Mouse (Mus musculus): Measurements from ENCODE around the gene Rps6kb2. TPM values are rescaled to one million over a fixed set of nuclear protein-coding genes. Genes with fewer than 3 reads are reported as not detected.

The Rps6kb2 gene
- total RNA-seq, 1 experiment, result 19.7 TPM

DNA sequence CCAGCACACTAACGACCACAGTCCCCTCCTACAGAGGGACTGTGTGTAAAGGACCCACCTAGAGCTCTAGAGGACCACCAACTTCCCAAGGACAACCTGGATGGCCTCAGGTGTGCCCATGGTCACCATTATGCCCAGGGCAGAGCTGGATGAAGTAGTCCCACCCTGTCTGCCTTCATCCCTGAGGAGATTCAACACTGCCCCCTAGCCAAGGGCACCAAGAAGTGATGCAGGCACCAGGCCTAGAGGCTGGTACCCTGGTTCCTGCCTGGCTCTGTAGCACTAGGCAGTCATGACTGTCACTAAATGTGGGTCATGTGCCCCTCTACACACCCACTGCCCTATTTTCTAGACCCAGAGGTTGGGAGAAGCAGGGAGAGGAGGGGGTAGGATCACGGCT, 31.4 kb downstream of the Rps6kb2 start:
- H3K4me3 ChIP-seq (ENCODE audit: insufficient read depth in 1 of 2, low read depth in 1 of 2, low read length in 2 of 2, poor library complexity in 1 of 2, severe bottlenecking in 1 of 2), result no peak overlapping the region
- H3K36me3 ChIP-seq (ENCODE audit: control insufficient read depth, insufficient read depth, low read length, poor library complexity, severe bottlenecking), result peaks cover 25% of the 10 kb centered on the region; the same call in 1 of the 2 replicates
- TF ChIP-seq CHD2 (IDR thresholded peaks at IDR 0.05; ENCODE audit: low read depth, low read length), result no peak
- TF ChIP-seq HCFC1 (IDR thresholded peaks at IDR 0.05; ENCODE audit: borderline replicate concordance, insufficient read depth, low read length), result no peak
- no peak for TF ChIP-seq ZC3H11A (IDR thresholded peaks at IDR 0.05; ENCODE audit: borderline replicate concordance, low read depth, low read length)
- no peak for TF ChIP-seq MAFK (IDR thresholded peaks at IDR 0.05; ENCODE audit: insufficient read depth, low read depth, low read length)
- TF ChIP-seq ZNF384 (IDR thresholded peaks at IDR 0.05; ENCODE audit: low read depth, low read length), result no peak
- no peaks in the 10 kb centered on the region for H3K9me3 ChIP-seq (ENCODE audit: control insufficient read depth, insufficient read depth, low read depth, low read length)
- peaks cover 0 to 12% of the 10 kb centered on the region in 2 experiments; a peak in 2 of 4 replicates for H3K4me1 ChIP-seq (ENCODE audit: control insufficient read depth in 2 of 2, insufficient read depth in 2 of 2, low read length in 2 of 2, poor library complexity in 1 of 2)
- H3K9ac ChIP-seq (ENCODE audit: insufficient read depth, low read depth, low read length, poor library complexity, severe bottlenecking), result no peak overlapping the region
- H3K27ac ChIP-seq (ENCODE audit: insufficient read depth, low read depth, low read length, poor library complexity, severe bottlenecking), result no peak overlapping the region
- in situ Hi-C loops (cut with MboI; ENCODE audit: low sequenced_read_pairs in 2 of 2, unreplicated experiment in 2 of 2), result no loop called here
- no peak for DNase-seq (ENCODE audit: low read depth, low spot score)

DNA sequence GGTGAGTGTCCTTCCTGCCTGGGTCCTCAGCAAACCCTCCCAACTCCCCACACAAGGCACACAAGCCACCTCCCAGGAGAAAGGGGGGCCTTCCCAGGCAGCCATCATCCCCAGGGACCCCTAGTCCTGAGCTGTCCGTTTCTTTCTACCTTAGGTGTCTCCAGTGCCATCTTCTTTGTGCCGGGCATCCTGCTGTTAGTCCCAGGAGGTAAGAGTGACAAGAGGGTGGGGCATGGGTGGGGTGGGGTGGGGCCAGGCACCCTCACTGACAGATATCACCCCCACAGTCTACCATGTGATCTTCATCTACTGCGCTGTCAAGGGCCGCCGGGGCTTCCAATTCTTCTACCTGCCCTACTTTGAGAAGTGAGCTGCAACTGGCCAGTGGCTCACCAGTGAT, 32.1 kb downstream of the Rps6kb2 start:
- TF ChIP-seq HCFC1 (IDR thresholded peaks at IDR 0.05; ENCODE audit: borderline replicate concordance, insufficient read depth, low read length) (no peak), CHD2 (IDR thresholded peaks at IDR 0.05; ENCODE audit: low read depth, low read length) (no peak), MAFK (IDR thresholded peaks at IDR 0.05; ENCODE audit: insufficient read depth, low read depth, low read length) (no peak), ZC3H11A (IDR thresholded peaks at IDR 0.05; ENCODE audit: borderline replicate concordance, low read depth, low read length) (no peak), ZNF384 (IDR thresholded peaks at IDR 0.05; ENCODE audit: low read depth, low read length) (no peak)

GRCm38 (mm10) chr19:4130106-4130505, 33.0 kb downstream of the Rps6kb2 start:
- Histone ChIP-seq H3K9me3 (ENCODE audit: control insufficient read depth, insufficient read depth, low read depth, low read length) (no peaks in the 10 kb centered on the region), H3K27ac (ENCODE audit: insufficient read depth, low read depth, low read length, poor library complexity, severe bottlenecking) (no peak overlapping the region), H3K4me3 (ENCODE audit: insufficient read depth in 1 of 2, low read depth in 1 of 2, low read length in 2 of 2, poor library complexity in 1 of 2, severe bottlenecking in 1 of 2) (no peak overlapping the region), H3K36me3 (ENCODE audit: control insufficient read depth, insufficient read depth, low read length, poor library complexity, severe bottlenecking) (peaks cover 25% of the 10 kb centered on the region; the same call in 1 of the 2 replicates), H3K4me1 (ENCODE audit: control insufficient read depth in 2 of 2, insufficient read depth in 2 of 2, low read length in 2 of 2, poor library complexity in 1 of 2) (peaks cover 0 to 6% of the 10 kb centered on the region in 2 experiments; a peak in 2 of 4 replicates), H3K9ac (ENCODE audit: insufficient read depth, low read depth, low read length, poor library complexity, severe bottlenecking) (no peak overlapping the region)
- TF ChIP-seq ZC3H11A (IDR thresholded peaks at IDR 0.05; ENCODE audit: borderline replicate concordance, low read depth, low read length) (no peak), MAFK (IDR thresholded peaks at IDR 0.05; ENCODE audit: insufficient read depth, low read depth, low read length) (no peak), ZNF384 (IDR thresholded peaks at IDR 0.05; ENCODE audit: low read depth, low read length) (no peak), CHD2 (IDR thresholded peaks at IDR 0.05; ENCODE audit: low read depth, low read length) (no peak), HCFC1 (IDR thresholded peaks at IDR 0.05; ENCODE audit: borderline replicate concordance, insufficient read depth, low read length) (no peak)
- in situ Hi-C loops (cut with MboI; ENCODE audit: low sequenced_read_pairs in 2 of 2, unreplicated experiment in 2 of 2), result no loop called here
- no peak for DNase-seq (ENCODE audit: low read depth, low spot score)

More for the DNA sequence above, 32.1 kb downstream of the Rps6kb2 start:
- Histone ChIP-seq H3K9ac (ENCODE audit: insufficient read depth, low read depth, low read length, poor library complexity, severe bottlenecking) (no peak overlapping the region), H3K4me1 (ENCODE audit: control insufficient read depth in 2 of 2, insufficient read depth in 2 of 2, low read length in 2 of 2, poor library complexity in 1 of 2) (peaks cover 0 to 9% of the 10 kb centered on the region in 2 experiments; a peak in 2 of 4 replicates), H3K27ac (ENCODE audit: insufficient read depth, low read depth, low read length, poor library complexity, severe bottlenecking) (no peak overlapping the region), H3K9me3 (ENCODE audit: control insufficient read depth, insufficient read depth, low read depth, low read length) (no peaks in the 10 kb centered on the region), H3K36me3 (ENCODE audit: control insufficient read depth, insufficient read depth, low read length, poor library complexity, severe bottlenecking) (peaks cover 25% of the 10 kb centered on the region; the same call in 1 of the 2 replicates), H3K4me3 (ENCODE audit: insufficient read depth in 1 of 2, low read depth in 1 of 2, low read length in 2 of 2, poor library complexity in 1 of 2, severe bottlenecking in 1 of 2) (no peak overlapping the region)
- DNase-seq (ENCODE audit: low read depth, low spot score), result no peak
- in situ Hi-C loops (cut with MboI; ENCODE audit: low sequenced_read_pairs in 2 of 2, unreplicated experiment in 2 of 2), result no loop called here

GRCm38 (mm10) chr19:4129462-4129861, 33.7 kb downstream of the Rps6kb2 start:
- TF ChIP-seq CHD2 (IDR thresholded peaks at IDR 0.05; ENCODE audit: low read depth, low read length), result no peak
- TF ChIP-seq ZC3H11A (IDR thresholded peaks at IDR 0.05; ENCODE audit: borderline replicate concordance, low read depth, low read length), result no peak
- TF ChIP-seq HCFC1 (IDR thresholded peaks at IDR 0.05; ENCODE audit: borderline replicate concordance, insufficient read depth, low read length), result no peak
- no peak for TF ChIP-seq MAFK (IDR thresholded peaks at IDR 0.05; ENCODE audit: insufficient read depth, low read depth, low read length)
- TF ChIP-seq ZNF384 (IDR thresholded peaks at IDR 0.05; ENCODE audit: low read depth, low read length), result no peak
- Histone ChIP-seq H3K4me3 (ENCODE audit: insufficient read depth in 1 of 2, low read depth in 1 of 2, low read length in 2 of 2, poor library complexity in 1 of 2, severe bottlenecking in 1 of 2) (no peak overlapping the region), H3K27ac (ENCODE audit: insufficient read depth, low read depth, low read length, poor library complexity, severe bottlenecking) (no peak overlapping the region), H3K36me3 (ENCODE audit: control insufficient read depth, insufficient read depth, low read length, poor library complexity, severe bottlenecking) (peaks cover 25% of the 10 kb centered on the region; the same call in 1 of the 2 replicates), H3K9me3 (ENCODE audit: control insufficient read depth, insufficient read depth, low read depth, low read length) (no peaks in the 10 kb centered on the region), H3K9ac (ENCODE audit: insufficient read depth, low read depth, low read length, poor library complexity, severe bottlenecking) (no peak overlapping the region), H3K4me1 (ENCODE audit: control insufficient read depth in 2 of 2, insufficient read depth in 2 of 2, low read length in 2 of 2, poor library complexity in 1 of 2) (peaks cover 0 to 6% of the 10 kb centered on the region in 2 experiments; a peak in 2 of 4 replicates)
- in situ Hi-C loops (cut with MboI; ENCODE audit: low sequenced_read_pairs in 2 of 2, unreplicated experiment in 2 of 2), result no loop called here
- no peak for DNase-seq (ENCODE audit: low read depth, low spot score)
